Mouse (Mus musculus) gastrocnemius, postnatal 14 days (tissue): Measurements from ENCODE around the gene Wasf2. TPM values are rescaled to one million over a fixed set of nuclear protein-coding genes. Genes with fewer than 3 reads are reported as not detected.

Source experiments
- DNase-seq: peaks from one replicate; pipeline ENCODE4 v3.0.0; 2021; ENCODE audit warnings: mixed read lengths
- intact Hi-C: fragments of 180-260 bp; cut with DNase I; formaldehyde crosslinking; loops from one replicate; pipeline ENCODE4 v1.15.1; 2025; ENCODE audit warnings: low total_unique reads
- microRNA-seq, 2 experiments: library from miRNA; unstranded; fragments of <30 nt; microRNA quantifications; one replicate each; pipeline ENCODE4 v1.2.0; 2021
- total RNA-seq, 2 experiments: library from RNA; stranded (reverse); gene quantifications; 2 replicates each; pipeline ENCODE4 v1.2.3; 2021

Wasf2 gene
- total RNA-seq, 2 experiments from 2014 or later, result 53.8 to 63.9 TPM

GRCm38 (mm10) chr4:133247072-133247471, 116.8 kb downstream of the Wasf2 start:
- intact Hi-C loops, result no loop called here

GRCm38 (mm10) chr4:133247806-133248449, 117.6 kb downstream of the Wasf2 start:
- DNase-seq, result no peak
- intact Hi-C loops, result no loop called here

More at GRCm38 (mm10) chr4:133247072-133247471, 116.8 kb downstream of the Wasf2 start:
- DNase-seq, result peak; percentile 52

Small RNAs within 50 kb of the gene (microRNA-seq; reads per million reads assigned to microRNA genes)
- 0.96 to 1.5 reads per million in 2 experiments for gene Mir7017

Other genes with a start within 250 kb of the Wasf2 start
- 10 to 100 TPM; 23.3 to 24.3 TPM for gene Stx12, start 246.0 kb upstream of the Wasf2 start, total RNA-seq
- 10 to 100 TPM; 21.2 to 27.4 TPM for gene Fam76a, start 207.9 kb upstream of the Wasf2 start, total RNA-seq
- under 1 TPM; 0.10 to 0.16 TPM for gene Fgr, start 156.4 kb upstream of the Wasf2 start, total RNA-seq
- gene Ahdc1, start 119.2 kb upstream of the Wasf2 start, total RNA-seq, result 10 to 100 TPM; 37.1 to 56.1 TPM
- not detected for gene Cd164l2, start 81.6 kb downstream of the Wasf2 start, total RNA-seq
- gene Gpr3, start 82.0 kb downstream of the Wasf2 start, total RNA-seq, result not detected
- gene Map3k6, start 110.3 kb downstream of the Wasf2 start, total RNA-seq, result 10 to 100 TPM in 1 of 2 experiments, 1 to 10 TPM in 1; 4.0 to 15.3 TPM
- under 1 TPM; 0.49 to 0.62 TPM for gene Sytl1, start 132.6 kb downstream of the Wasf2 start, total RNA-seq
- 10 to 100 TPM; 21.1 to 22.6 TPM for gene Tmem222, start 147.3 kb downstream of the Wasf2 start, total RNA-seq
- 10 to 100 TPM; 49.4 to 54.9 TPM for gene Wdtc1, start 223.0 kb downstream of the Wasf2 start, total RNA-seq
- 10 to 100 TPM in 1 of 2 experiments, 1 to 10 TPM in 1; 10.0 to 12.8 TPM for gene Slc9a1, start 239.2 kb downstream of the Wasf2 start, total RNA-seq